Mouse (Mus musculus): Measurements from ENCODE around the gene Gm20388. TPM values are rescaled to one million over a fixed set of nuclear protein-coding genes. Genes with fewer than 3 reads are reported as not detected.

The Gm20388 gene
- polyA plus RNA-seq, 1 experiment from 2014 or later, result not detected

DNA sequence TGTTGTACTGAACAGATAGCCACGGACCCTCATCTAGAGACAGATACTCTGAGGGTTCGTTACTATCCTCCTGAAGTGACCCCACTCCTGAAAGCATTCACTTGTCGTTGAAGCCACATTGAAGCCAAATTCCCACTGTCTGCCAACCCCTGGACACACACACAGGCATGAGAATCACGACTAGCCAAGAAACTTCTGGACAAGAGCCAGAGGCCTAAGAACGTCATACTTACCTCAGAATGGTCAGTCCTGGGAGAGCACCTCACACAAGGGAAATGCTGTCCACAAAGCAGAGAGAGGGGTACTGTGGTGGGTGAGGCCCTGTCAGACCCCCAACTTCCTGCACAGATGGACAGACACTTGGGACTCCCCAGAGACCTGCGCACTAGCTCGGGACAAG, 1985.3 kb downstream of the Gm20388 start:
- Histone ChIP-seq H3K27ac (ENCODE audit: low read length) (no peak overlapping the region), H3K27me3 (ENCODE audit: control insufficient read depth, insufficient read depth, low read depth, low read length) (no peaks in the 10 kb centered on the region), H3K4me3 (ENCODE audit: low read length) (no peak overlapping the region), H3K9me3 (ENCODE audit: control insufficient read depth, low read length) (no peaks in the 10 kb centered on the region), H3K36me3 (ENCODE audit: control insufficient read depth, insufficient read depth, low read length) (no peaks in the 10 kb centered on the region), H3K9ac (ENCODE audit: low read length) (no peak overlapping the region), H3K4me2 (ENCODE audit: low read depth, low read length) (no peak overlapping the region), H3K4me1 (replicated peaks; ENCODE audit: control insufficient read depth, insufficient read depth, low read length) (peaks cover 21% of the 10 kb centered on the region)
- ATAC-seq (ENCODE audit: low read depth), result no peak
- WGBS, result 61% methylated on average over 7 of the region's 7 CpGs

DNA sequence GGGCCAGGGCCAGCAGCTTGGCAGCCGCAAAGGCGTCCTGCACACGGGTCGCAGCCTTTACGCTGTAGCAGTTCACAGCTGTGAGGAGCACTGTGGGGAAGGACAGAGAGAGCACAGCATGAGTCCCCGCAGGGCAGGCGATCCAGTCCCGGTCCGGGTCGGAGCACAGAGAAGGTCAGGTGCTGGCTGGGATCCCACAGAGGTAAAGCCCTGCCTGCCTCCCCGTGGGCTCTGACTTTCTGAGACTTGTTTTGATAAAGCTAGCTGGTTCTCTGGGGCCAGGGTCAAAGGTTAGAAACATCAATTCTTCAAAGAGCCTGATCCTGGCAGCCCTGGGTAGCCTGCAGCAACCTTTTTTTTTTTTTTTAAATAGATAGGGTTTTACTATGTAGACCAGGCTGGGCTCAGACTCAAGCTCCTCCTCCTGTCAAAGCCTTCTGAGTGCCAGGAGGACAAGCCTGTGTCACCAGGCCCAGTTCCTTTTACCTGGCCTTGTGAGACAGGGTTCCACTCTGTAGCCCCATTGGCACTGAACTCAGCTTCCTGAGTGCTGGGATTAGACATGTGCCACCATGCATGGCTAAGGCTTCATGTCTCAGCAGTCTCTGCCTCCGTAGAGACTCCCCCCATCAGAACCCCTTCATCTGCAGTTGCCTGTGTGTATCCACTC, 1986.0 kb downstream of the Gm20388 start:
- Histone ChIP-seq H3K4me3 (ENCODE audit: low read length) (no peak overlapping the region), H3K9me3 (ENCODE audit: control insufficient read depth, low read length) (no peaks in the 10 kb centered on the region), H3K27ac (ENCODE audit: low read length) (no peak overlapping the region), H3K27me3 (ENCODE audit: control insufficient read depth, insufficient read depth, low read depth, low read length) (no peaks in the 10 kb centered on the region), H3K4me2 (ENCODE audit: low read depth, low read length) (no peak overlapping the region), H3K4me1 (replicated peaks; ENCODE audit: control insufficient read depth, insufficient read depth, low read length) (peaks cover 21% of the 10 kb centered on the region), H3K9ac (ENCODE audit: low read length) (no peak overlapping the region), H3K36me3 (ENCODE audit: control insufficient read depth, insufficient read depth, low read length) (no peaks in the 10 kb centered on the region)
- 53% methylated on average over 12 of the region's 12 CpGs for WGBS
- no peak for ATAC-seq (ENCODE audit: low read depth)

DNA sequence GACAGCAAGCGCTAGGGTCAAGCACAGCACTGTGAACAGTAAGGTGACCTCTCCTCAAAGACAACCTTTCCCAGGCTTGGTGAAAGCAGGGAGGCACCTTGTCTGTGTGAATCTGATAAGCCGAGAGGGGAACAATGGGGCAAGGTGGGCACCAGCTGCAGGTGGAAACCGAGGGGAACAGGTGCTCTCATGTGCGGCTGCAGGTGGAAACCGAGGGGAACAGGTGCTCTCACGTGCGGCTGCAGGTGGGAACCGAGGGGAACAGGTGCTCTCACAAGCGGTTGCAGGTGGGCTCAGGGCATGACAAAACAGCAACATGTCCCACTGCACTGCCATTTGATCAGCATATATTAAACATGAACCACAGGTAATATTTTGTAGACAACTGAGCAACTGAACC, 1986.6 kb downstream of the Gm20388 start:
- Histone ChIP-seq H3K9me3 (ENCODE audit: control insufficient read depth, low read length) (no peaks in the 10 kb centered on the region), H3K27ac (ENCODE audit: low read length) (peak overlapping the region; percentile 87; the same call in 1 of the 2 replicates), H3K4me1 (replicated peaks; ENCODE audit: control insufficient read depth, insufficient read depth, low read length) (peaks cover 21% of the 10 kb centered on the region), H3K9ac (ENCODE audit: low read length) (peak overlapping the region; percentile 38; the same call in 1 of the 2 replicates), H3K36me3 (ENCODE audit: control insufficient read depth, insufficient read depth, low read length) (no peaks in the 10 kb centered on the region), H3K4me2 (ENCODE audit: low read depth, low read length) (peak overlapping the region; percentile 36; the same call in 1 of the 2 replicates), H3K4me3 (ENCODE audit: low read length) (no peak overlapping the region), H3K27me3 (ENCODE audit: control insufficient read depth, insufficient read depth, low read depth, low read length) (no peaks in the 10 kb centered on the region)
- 65% methylated on average over 9 of the region's 9 CpGs for WGBS
- ATAC-seq (ENCODE audit: low read depth), result no peak

DNA sequence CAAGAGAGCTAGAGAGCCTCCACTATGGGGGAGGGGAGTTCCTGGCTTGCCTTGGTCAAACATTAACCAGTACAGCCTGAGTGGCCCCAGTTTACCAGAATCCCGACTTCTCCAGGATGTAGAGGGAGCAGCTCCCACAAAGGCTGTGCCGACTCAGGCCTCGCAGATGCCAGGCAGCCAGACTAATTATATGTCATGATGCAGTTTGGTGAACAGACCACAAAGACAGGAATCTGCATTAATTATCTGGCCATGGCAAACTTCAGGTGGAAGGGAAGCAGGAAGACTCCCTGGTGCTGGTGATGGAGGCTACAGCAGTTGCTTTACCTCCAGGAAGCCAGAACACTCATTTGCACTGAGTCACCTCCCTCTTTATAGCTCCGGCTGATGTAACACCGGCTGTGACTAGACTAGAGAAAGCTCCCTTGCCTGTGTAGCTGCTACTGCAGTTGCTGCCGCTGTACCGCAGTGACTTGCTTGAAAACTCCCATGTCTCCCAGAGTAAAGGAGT, 1987.3 kb downstream of the Gm20388 start:
- H3K9me3 ChIP-seq (ENCODE audit: control insufficient read depth, low read length), result no peaks in the 10 kb centered on the region
- H3K27me3 ChIP-seq (ENCODE audit: control insufficient read depth, insufficient read depth, low read depth, low read length), result no peaks in the 10 kb centered on the region
- 0 out of 2 replicates have a peak overlapping the region, but pooled peaks have one; percentile 4 for H3K4me3 ChIP-seq (ENCODE audit: low read length)
- H3K4me2 ChIP-seq (ENCODE audit: low read depth, low read length), result peak overlapping the region; percentile 36
- ATAC-seq (ENCODE audit: low read depth), result peak; percentile 35; the same call in 1 of the 2 replicates
- H3K36me3 ChIP-seq (ENCODE audit: control insufficient read depth, insufficient read depth, low read length), result no peaks in the 10 kb centered on the region
- 9% methylated on average over 7 of the region's 7 CpGs for WGBS
- H3K27ac ChIP-seq (ENCODE audit: low read length), result peak overlapping the region; percentile 87
- peaks cover 21% of the 10 kb centered on the region for H3K4me1 ChIP-seq (replicated peaks; ENCODE audit: control insufficient read depth, insufficient read depth, low read length)
- H3K9ac ChIP-seq (ENCODE audit: low read length), result peak overlapping the region; percentile 38

DNA sequence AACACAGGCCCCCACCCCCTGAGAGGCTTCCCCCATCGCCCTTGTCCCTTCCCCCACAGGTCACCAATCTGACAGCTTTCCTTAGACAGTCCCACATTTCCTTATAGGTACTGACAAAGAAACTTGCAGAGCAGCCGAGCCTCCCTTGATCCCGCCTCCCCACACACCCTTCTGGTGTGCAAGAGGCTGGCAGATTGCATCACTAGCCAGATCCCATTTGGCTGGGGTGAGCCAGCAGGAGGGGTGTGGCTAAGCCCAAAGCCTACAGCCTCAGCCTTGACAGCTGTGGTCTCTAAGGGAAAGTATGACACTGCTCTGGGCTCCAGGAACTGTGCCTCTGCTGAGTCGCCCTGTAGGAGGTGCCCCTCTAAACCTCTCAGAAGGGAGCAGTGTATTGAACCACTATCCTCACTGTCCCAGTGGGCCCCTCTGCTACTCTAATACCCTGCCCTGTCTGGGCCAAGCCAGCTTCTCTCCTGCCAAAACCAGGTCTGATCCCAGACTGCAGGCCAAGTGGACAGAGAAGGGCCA, 1987.8 kb downstream of the Gm20388 start:
- peak; percentile 95 for ATAC-seq (ENCODE audit: low read depth)
- Histone ChIP-seq H3K9me3 (ENCODE audit: control insufficient read depth, low read length) (no peaks in the 10 kb centered on the region), H3K4me3 (ENCODE audit: low read length) (0 out of 2 replicates have a peak overlapping the region, but pooled peaks have one; percentile 4), H3K4me2 (ENCODE audit: low read depth, low read length) (peak overlapping the region; percentile 36), H3K27ac (ENCODE audit: low read length) (peak overlapping the region; percentile 87), H3K27me3 (ENCODE audit: control insufficient read depth, insufficient read depth, low read depth, low read length) (no peaks in the 10 kb centered on the region), H3K36me3 (ENCODE audit: control insufficient read depth, insufficient read depth, low read length) (no peaks in the 10 kb centered on the region), H3K4me1 (replicated peaks; ENCODE audit: control insufficient read depth, insufficient read depth, low read length) (peaks cover 21% of the 10 kb centered on the region), H3K9ac (ENCODE audit: low read length) (peak overlapping the region; percentile 38)
- 20% methylated on average over 4 of the region's 4 CpGs for WGBS

DNA sequence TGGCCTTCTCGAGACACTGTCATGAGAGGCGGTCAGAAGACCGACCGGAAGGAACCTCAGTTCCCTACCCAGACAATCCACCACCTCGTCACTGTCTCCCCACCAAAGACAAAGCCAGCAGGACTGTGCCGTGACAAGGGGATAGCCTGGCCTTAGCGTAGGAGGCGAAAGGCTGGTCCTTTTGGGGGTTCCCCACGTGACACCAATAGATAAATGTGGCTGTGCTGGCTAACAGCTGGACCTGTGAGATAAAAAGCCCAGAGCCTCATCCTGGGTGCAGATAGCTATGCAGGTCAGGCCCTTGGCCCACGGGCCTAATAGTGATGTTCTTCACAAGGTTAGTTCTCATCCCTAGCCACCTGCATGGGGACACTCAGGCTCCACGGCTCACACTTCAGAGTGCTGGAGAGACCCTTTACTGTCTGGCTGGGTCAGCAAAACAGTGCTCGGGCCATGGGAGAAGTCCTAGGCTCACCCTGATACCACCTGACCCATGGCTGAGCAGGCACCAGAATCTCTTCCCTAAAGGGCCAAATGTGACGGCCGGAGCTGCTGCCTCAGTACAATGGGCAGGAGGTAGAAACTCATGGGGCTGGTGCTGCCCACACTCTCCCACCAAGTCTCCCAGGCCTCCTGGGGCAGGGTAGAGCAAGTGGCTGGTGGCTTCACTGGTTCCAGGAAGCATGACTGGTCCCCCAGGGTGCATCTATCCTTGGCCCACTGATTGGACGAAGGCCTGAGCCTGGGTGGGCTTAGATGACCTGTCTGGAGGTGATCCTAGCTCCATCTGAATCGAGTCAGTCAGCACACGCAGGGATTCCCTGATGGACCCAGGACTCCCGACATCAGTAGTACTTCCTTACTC, 1988.8 kb downstream of the Gm20388 start:
- Histone ChIP-seq H3K4me3 (ENCODE audit: low read length) (no peak overlapping the region), H3K4me1 (replicated peaks; ENCODE audit: control insufficient read depth, insufficient read depth, low read length) (peaks cover 21% of the 10 kb centered on the region), H3K4me2 (ENCODE audit: low read depth, low read length) (no peak overlapping the region)

DNA sequence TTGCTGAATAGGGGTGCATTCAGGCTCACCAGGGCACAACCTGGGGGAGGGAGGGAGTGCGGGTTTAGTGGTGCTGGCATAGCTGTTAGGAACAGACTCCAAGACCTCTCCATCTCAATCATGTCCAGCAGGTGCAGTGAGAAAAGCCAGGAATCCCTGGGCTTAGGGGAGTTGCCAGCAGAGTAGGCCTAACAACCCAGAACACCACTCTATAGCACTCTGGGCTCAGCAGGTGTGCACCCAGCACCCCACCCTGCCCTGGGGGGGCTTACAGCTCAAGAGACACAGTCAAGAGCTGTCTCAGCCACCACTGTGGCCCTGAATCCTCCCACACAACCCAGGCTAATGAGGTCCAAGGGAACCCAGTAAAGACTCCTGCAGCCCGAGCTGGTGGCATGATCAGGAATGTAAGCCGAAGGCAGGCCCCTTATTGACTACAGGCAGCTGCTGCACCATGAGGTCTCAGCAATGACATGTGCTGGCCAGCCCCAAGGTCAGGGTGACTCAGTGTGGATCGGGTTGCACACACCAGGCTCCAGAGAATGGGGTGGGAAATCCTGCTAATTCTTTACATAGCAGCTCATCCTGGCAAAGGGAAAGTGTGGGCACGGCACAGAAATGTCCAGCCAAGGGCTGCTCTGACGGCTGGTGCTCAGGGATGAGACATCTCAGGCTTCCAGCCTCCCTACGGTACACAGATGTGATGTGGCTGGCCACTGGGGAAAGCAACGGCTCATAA, 1991.0 kb downstream of the Gm20388 start:
- H3K4me2 ChIP-seq (ENCODE audit: low read depth, low read length), result no peak overlapping the region
- H3K27ac ChIP-seq (ENCODE audit: low read length), result no peak overlapping the region
- H3K36me3 ChIP-seq (ENCODE audit: control insufficient read depth, insufficient read depth, low read length), result no peaks in the 10 kb centered on the region
- ATAC-seq (ENCODE audit: low read depth), result no peak
- no peaks in the 10 kb centered on the region for H3K9me3 ChIP-seq (ENCODE audit: control insufficient read depth, low read length)
- 49% methylated on average over 8 of the region's 8 CpGs for WGBS
- H3K27me3 ChIP-seq (ENCODE audit: control insufficient read depth, insufficient read depth, low read depth, low read length), result no peaks in the 10 kb centered on the region
- H3K4me1 ChIP-seq (replicated peaks; ENCODE audit: control insufficient read depth, insufficient read depth, low read length), result peaks cover 36% of the 10 kb centered on the region
- H3K9ac ChIP-seq (ENCODE audit: low read length), result no peak overlapping the region
- no peak overlapping the region for H3K4me3 ChIP-seq (ENCODE audit: low read length)

More for the DNA sequence above, 1988.8 kb downstream of the Gm20388 start:
- no peaks in the 10 kb centered on the region for H3K9me3 ChIP-seq (ENCODE audit: control insufficient read depth, low read length)
- no peak for ATAC-seq (ENCODE audit: low read depth)
- H3K27me3 ChIP-seq (ENCODE audit: control insufficient read depth, insufficient read depth, low read depth, low read length), result no peaks in the 10 kb centered on the region
- H3K36me3 ChIP-seq (ENCODE audit: control insufficient read depth, insufficient read depth, low read length), result no peaks in the 10 kb centered on the region
- H3K9ac ChIP-seq (ENCODE audit: low read length), result peak overlapping the region; percentile 38; the same call in 1 of the 2 replicates
- peak overlapping the region; percentile 5; the same call in 1 of the 2 replicates for H3K27ac ChIP-seq (ENCODE audit: low read length)
- WGBS, result 72% methylated on average over 18 of the region's 18 CpGs

DNA sequence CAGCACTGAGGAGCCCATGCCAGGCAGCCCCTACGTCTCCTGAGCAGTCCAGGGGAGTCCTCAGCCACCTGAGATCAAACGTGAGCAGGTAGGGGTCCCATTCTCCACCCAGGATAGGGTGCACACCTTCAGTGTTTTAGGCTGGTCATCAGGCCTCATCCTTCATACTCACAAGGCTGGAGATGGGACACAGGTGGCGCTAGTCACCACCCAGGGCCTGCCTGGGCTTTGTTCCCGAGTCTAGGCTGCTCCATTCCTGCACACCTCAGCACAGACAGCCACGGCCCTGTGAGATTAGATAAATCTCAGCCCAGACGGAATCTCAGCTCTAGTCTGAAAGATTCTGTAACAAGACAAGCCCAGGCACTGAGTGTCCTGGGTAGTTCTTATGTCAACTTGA, 1993.3 kb downstream of the Gm20388 start:
- H3K4me1 ChIP-seq (replicated peaks; ENCODE audit: control insufficient read depth, insufficient read depth, low read length), result peaks cover 27% of the 10 kb centered on the region

More for the DNA sequence above, 1993.3 kb downstream of the Gm20388 start:
- Histone ChIP-seq H3K27ac (ENCODE audit: low read length) (no peak overlapping the region), H3K9me3 (ENCODE audit: control insufficient read depth, low read length) (no peaks in the 10 kb centered on the region), H3K9ac (ENCODE audit: low read length) (no peak overlapping the region), H3K4me3 (ENCODE audit: low read length) (no peak overlapping the region), H3K36me3 (ENCODE audit: control insufficient read depth, insufficient read depth, low read length) (no peaks in the 10 kb centered on the region), H3K27me3 (ENCODE audit: control insufficient read depth, insufficient read depth, low read depth, low read length) (no peaks in the 10 kb centered on the region), H3K4me2 (ENCODE audit: low read depth, low read length) (no peak overlapping the region)
- no peak for ATAC-seq (ENCODE audit: low read depth)
- 54% methylated on average over 6 of the region's 6 CpGs for WGBS
